In the genomic region with DNA sequence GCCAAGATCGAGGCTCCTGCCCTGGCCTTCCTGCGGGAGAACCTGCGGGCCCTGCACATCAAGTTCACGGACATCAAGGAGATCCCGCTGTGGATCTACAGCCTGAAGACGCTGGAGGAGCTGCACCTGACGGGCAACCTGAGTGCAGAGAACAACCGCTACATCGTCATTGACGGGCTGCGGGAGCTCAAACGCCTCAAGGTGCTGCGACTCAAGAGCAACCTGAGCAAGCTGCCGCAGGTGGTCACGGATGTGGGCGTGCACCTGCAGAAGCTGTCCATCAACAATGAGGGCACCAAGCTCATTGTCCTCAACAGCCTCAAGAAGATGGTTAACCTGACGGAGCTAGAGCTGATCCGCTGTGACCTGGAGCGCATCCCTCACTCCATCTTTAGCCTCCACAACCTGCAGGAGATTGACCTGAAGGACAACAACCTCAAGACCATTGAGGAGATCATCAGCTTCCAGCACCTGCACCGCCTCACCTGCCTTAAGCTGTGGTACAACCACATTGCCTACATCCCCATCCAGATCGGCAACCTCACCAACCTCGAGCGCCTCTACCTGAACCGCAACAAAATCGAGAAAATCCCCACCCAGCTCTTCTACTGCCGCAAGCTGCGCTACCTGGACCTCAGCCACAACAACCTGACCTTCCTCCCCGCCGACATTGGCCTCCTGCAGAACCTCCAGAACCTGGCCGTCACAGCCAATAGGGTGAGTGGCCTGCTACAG, we compare ENCODE assay signal across 23 mouse cellular contexts. TPM values are rescaled to one million over a fixed set of nuclear protein-coding genes. Genes with fewer than 3 reads are reported as not detected.
DNase-seq lines count a peak whose midpoint lies in the region; ATAC-seq and TF ChIP-seq lines count a peak whose summit lies in the region.
"Had no signal": no experiment of that assay in that cellular context is flagged by ENCODE, and none has a peak within 500 bp of the region (broad histone marks: within the 10 kb centered on the region; RNA-seq: fewer than 3 reads in every experiment).

No protein-coding gene starts in this region.

- H3K36me3 ChIP-seq in liver, embryonic 12.5 days: peaks cover 94% of the 10 kb centered on the region
- H3K36me3 ChIP-seq in liver, postnatal 0 days (replicated peaks; ENCODE audit: insufficient read depth, low read length): peaks cover 51% of the 10 kb centered on the region
- H3K36me3 ChIP-seq in ES-Bruce4 (ENCODE audit: control insufficient read depth, insufficient read depth, low read length, poor library complexity, severe bottlenecking): peaks cover 6% of the 10 kb centered on the region; the same call in 1 of the 2 replicates

- ATAC-seq in liver, embryonic 12.5 days: no peak
- no peak for ATAC-seq in liver, postnatal 0 days
- ATAC-seq: forebrain, embryonic 16.5 days had no signal

- no peak for TF ChIP-seq POLR2A in ES-Bruce4 (IDR thresholded peaks at IDR 0.05; ENCODE audit: insufficient read depth, low read length)

- no peak overlapping the region for H3K4me3 ChIP-seq in gastrocnemius, adult 2 months
- H3K4me3 ChIP-seq in liver, embryonic 12.5 days: no peak overlapping the region
- no peak overlapping the region for H3K4me3 ChIP-seq in liver, postnatal 0 days (ENCODE audit: low read depth, low read length)
- H3K4me3 ChIP-seq in ES-Bruce4 (ENCODE audit: low read depth, low read length): 0 out of 2 replicates have a peak overlapping the region, but pooled peaks have one; percentile 2
- H3K4me3 ChIP-seq: embryonic facial prominence, embryonic 13.5 days; forebrain, embryonic 12.5 days; heart, embryonic 15.5 days; hindbrain, embryonic 10.5 days had no signal

- H3K9me3 ChIP-seq in liver, embryonic 12.5 days (replicated peaks): no peaks in the 10 kb centered on the region
- H3K9me3 ChIP-seq in liver, postnatal 0 days (ENCODE audit: low read length): no peaks in the 10 kb centered on the region
- no peaks in the 10 kb centered on the region for H3K9me3 ChIP-seq in ES-Bruce4 (replicated peaks; ENCODE audit: control insufficient read depth, insufficient read depth, low read length, poor library complexity, severe bottlenecking)
- H3K9me3 ChIP-seq: embryonic facial prominence, embryonic 13.5 days; forebrain, embryonic 12.5 days; heart, embryonic 15.5 days; hindbrain, embryonic 10.5 days had no signal

- no peak for TF ChIP-seq EP300 in liver, postnatal 0 days (IDR thresholded peaks at IDR 0.05; ENCODE audit: low read depth)
- TF ChIP-seq EP300 in ES-Bruce4 (IDR thresholded peaks at IDR 0.05; ENCODE audit: insufficient read depth, low read depth, low read length): no peak

- WGBS in liver, embryonic 12.5 days (ENCODE audit: insufficient replicate concordance): 91% methylated on average over 30 of the region's 30 CpGs
- WGBS in liver, postnatal 0 days (ENCODE audit: insufficient replicate concordance): 94% methylated on average over 30 of the region's 30 CpGs

- H3K9ac ChIP-seq in liver, embryonic 12.5 days: 0 out of 2 replicates have a peak overlapping the region, but pooled peaks have one; percentile 20
- H3K9ac ChIP-seq in liver, postnatal 0 days (replicated peaks): no peak overlapping the region
- no peak overlapping the region for H3K9ac ChIP-seq in ES-Bruce4 (ENCODE audit: low read depth, poor library complexity, severe bottlenecking)
- H3K9ac ChIP-seq: embryonic facial prominence, embryonic 13.5 days; forebrain, embryonic 12.5 days; heart, embryonic 15.5 days; hindbrain, embryonic 14.5 days had no signal

- no peak for DNase-seq in gastrocnemius, adult 2 months
- DNase-seq in gastrocnemius, adult 18-20 months (ENCODE audit: low spot score): no peak
- no peak for DNase-seq in liver, postnatal 0 days
- DNase-seq in ovary, adult 18-20 months (ENCODE audit: low spot score): no peak
- DNase-seq in urinary bladder, postnatal 14 days (ENCODE audit: low spot score): no peak
- DNase-seq: adrenal gland, adult 8-10 months; adrenal gland, postnatal 36 days; cerebellum, adult 11 months; cerebellum, adult 8-10 months; cerebellum, postnatal 36 days; gastrocnemius, postnatal 25 days had no signal

- H3K27me3 ChIP-seq in liver, embryonic 12.5 days (replicated peaks): no peaks in the 10 kb centered on the region
- H3K27me3 ChIP-seq in liver, postnatal 0 days (ENCODE audit: insufficient read depth, low read length): no peaks in the 10 kb centered on the region
- H3K27me3 ChIP-seq in ES-Bruce4 (ENCODE audit: control insufficient read depth, insufficient read depth, low read length, poor library complexity, severe bottlenecking): no peaks in the 10 kb centered on the region
- H3K27me3 ChIP-seq: embryonic facial prominence, embryonic 13.5 days; forebrain, embryonic 12.5 days; heart, embryonic 15.5 days had no signal

- peak overlapping the region; percentile 94 for H3K27ac ChIP-seq in gastrocnemius, adult 2 months
- H3K27ac ChIP-seq in liver, embryonic 12.5 days: no peak overlapping the region
- H3K27ac ChIP-seq in liver, postnatal 0 days (ENCODE audit: low read depth): no peak overlapping the region
- H3K27ac ChIP-seq in ES-Bruce4 (ENCODE audit: insufficient read depth, low read length): no peak overlapping the region
- H3K27ac ChIP-seq: embryonic facial prominence, embryonic 13.5 days; forebrain, embryonic 12.5 days; hindbrain, embryonic 14.5 days had no signal

- H3K4me1 ChIP-seq in liver, embryonic 12.5 days: peaks cover 45% of the 10 kb centered on the region
- peaks cover 22% of the 10 kb centered on the region for H3K4me1 ChIP-seq in liver, postnatal 0 days (ENCODE audit: insufficient read depth)
- peaks cover 5% of the 10 kb centered on the region for H3K4me1 ChIP-seq in ES-Bruce4 (ENCODE audit: control insufficient read depth, insufficient read depth, low read length)

- no peak for TF ChIP-seq CTCF in gastrocnemius, adult 2 months (IDR thresholded peaks at IDR 0.05)
- no peak for TF ChIP-seq CTCF in liver, postnatal 0 days (IDR thresholded peaks at IDR 0.05; ENCODE audit: low read depth)
- TF ChIP-seq CTCF in ES-Bruce4 (IDR thresholded peaks at IDR 0.05; ENCODE audit: low read depth, low read length): no peak

- intact Hi-C loops in gastrocnemius, adult 2 months (cut with DNase I): no loop called here

- H3K4me2 ChIP-seq in liver, embryonic 12.5 days: no peak overlapping the region
- no peak overlapping the region for H3K4me2 ChIP-seq in liver, postnatal 0 days (ENCODE audit: low read depth, low read length)
- H3K4me2 ChIP-seq: embryonic facial prominence, embryonic 13.5 days; forebrain, embryonic 12.5 days; heart, embryonic 11.5 days; heart, embryonic 15.5 days; hindbrain, embryonic 14.5 days had no signal

RNA-seq across cellular contexts. Expression of a gene that starts 9.2 kb away (rescaled TPM):
- total RNA-seq in gastrocnemius, adult 2 months (2021): 10 to 100 TPM; 27.8 to 34.5 TPM
- total RNA-seq in gastrocnemius, adult 18-20 months (2021): 10 to 100 TPM; 10.4 to 18.7 TPM
- polyA plus RNA-seq in liver, embryonic 12.5 days (2016; fragmentation: Nextera tagmentation; extraction: Ambion mirVana): 6.9 and 7.4 TPM in 2 replicates
- polyA plus RNA-seq in liver, postnatal 0 days (2015; fragmentation: Nextera tagmentation; extraction: Ambion mirVana): 19.3 and 23.2 TPM in 2 replicates
- polyA plus RNA-seq in ES-Bruce4 (2011; ENCODE audit: insufficient read depth, insufficient read length, low read depth, missing spikeins): 11.4 and 13.0 TPM in 2 replicates

RNA-seq across cellular contexts. Expression of a gene that starts 16.4 kb away (rescaled TPM):
- total RNA-seq in gastrocnemius, adult 2 months (2021): 1 to 10 TPM; 1.1 to 1.4 TPM
- total RNA-seq in gastrocnemius, adult 18-20 months (2021): 1 to 10 TPM in 1 of 2 experiments, under 1 TPM in 1; 0.55 to 1.2 TPM
- polyA plus RNA-seq in liver, embryonic 12.5 days (2016; fragmentation: Nextera tagmentation; extraction: Ambion mirVana): 0.11 and 0.12 TPM in 2 replicates
- 0.14 and 0.18 TPM in 2 replicates for polyA plus RNA-seq in liver, postnatal 0 days (2015; fragmentation: Nextera tagmentation; extraction: Ambion mirVana)
- 1.5 TPM in 1 of 2 replicates, not detected in the other for polyA plus RNA-seq in ES-Bruce4 (2011; ENCODE audit: insufficient read depth, insufficient read length, low read depth, missing spikeins)
- total RNA-seq: granulocyte monocyte progenitor cell, adult 5-6 weeks had no signal
- polyA plus RNA-seq: heart, embryonic 11.5 days; hindbrain, embryonic 10.5 days had no signal

RNA-seq across cellular contexts. Expression of a gene that starts 19.3 kb away (rescaled TPM):
- 10 to 100 TPM; 19.6 to 37.9 TPM for total RNA-seq in gastrocnemius, adult 2 months (2021)
- total RNA-seq in gastrocnemius, adult 18-20 months (2021): 10 to 100 TPM; 24.5 to 28.4 TPM
- 12.8 and 13.9 TPM in 2 replicates for polyA plus RNA-seq in liver, embryonic 12.5 days (2016; fragmentation: Nextera tagmentation; extraction: Ambion mirVana)
- 18.6 and 20.3 TPM in 2 replicates for polyA plus RNA-seq in liver, postnatal 0 days (2015; fragmentation: Nextera tagmentation; extraction: Ambion mirVana)
- polyA plus RNA-seq in ES-Bruce4 (2011; ENCODE audit: insufficient read depth, insufficient read length, low read depth, missing spikeins): 19.2 and 22.0 TPM in 2 replicates

RNA-seq across cellular contexts. Expression of a gene that starts 24.1 kb away (rescaled TPM):
- total RNA-seq in gastrocnemius, adult 2 months (2021): 1 to 10 TPM in 1 of 2 experiments, not detected in 1; 1.8 TPM
- 1 to 10 TPM in 1 of 2 experiments, not detected in 1; 1.1 TPM for total RNA-seq in gastrocnemius, adult 18-20 months (2021)
- not detected in 2 replicates for polyA plus RNA-seq in liver, embryonic 12.5 days (2016; fragmentation: Nextera tagmentation; extraction: Ambion mirVana)
- not detected in 2 replicates for polyA plus RNA-seq in liver, postnatal 0 days (2015; fragmentation: Nextera tagmentation; extraction: Ambion mirVana)
- polyA plus RNA-seq in ES-Bruce4 (2011; ENCODE audit: insufficient read depth, insufficient read length, low read depth, missing spikeins): 114 and 138 TPM in 2 replicates
- total RNA-seq: adrenal gland, adult 8-10 months; adrenal gland, postnatal 36 days; ES-E14; gastrocnemius, postnatal 25 days had no signal
- polyA plus RNA-seq: embryonic facial prominence, embryonic 13.5 days; forebrain, embryonic 12.5 days; forebrain, embryonic 16.5 days; frontal cortex, adult 2 months; heart, embryonic 11.5 days; heart, embryonic 15.5 days; hindbrain, embryonic 10.5 days; hindbrain, embryonic 14.5 days had no signal

RNA-seq across cellular contexts. Expression of a gene that starts 29.4 kb away (rescaled TPM):
- total RNA-seq in gastrocnemius, adult 2 months (2021): 10 to 100 TPM; 20.2 to 21.0 TPM
- total RNA-seq in gastrocnemius, adult 18-20 months (2021): 10 to 100 TPM; 20.9 to 22.4 TPM
- 15.5 and 17.5 TPM in 2 replicates for polyA plus RNA-seq in liver, embryonic 12.5 days (2016; fragmentation: Nextera tagmentation; extraction: Ambion mirVana)
- polyA plus RNA-seq in liver, postnatal 0 days (2015; fragmentation: Nextera tagmentation; extraction: Ambion mirVana): 14.0 and 14.1 TPM in 2 replicates
- 3.4 and 3.8 TPM in 2 replicates for polyA plus RNA-seq in ES-Bruce4 (2011; ENCODE audit: insufficient read depth, insufficient read length, low read depth, missing spikeins)
